Mouse (Mus musculus) leukemia stem cell, adult 10-12 weeks (primary cell): Measurements from ENCODE around the gene Fam229a. TPM values are rescaled to one million over a fixed set of nuclear protein-coding genes. Genes with fewer than 3 reads are reported as not detected.

Source experiments
- polyA plus RNA-seq: library from polyadenylated mRNA; stranded (reverse); fragments of >175 nt; gene quantifications from 2 replicates; pipeline ENCODE4 v1.2.3, GENCODE M21; 2012; ENCODE audit warnings: low replicate concordance

Fam229a gene
- 4.0 and 17.3 TPM in 2 replicates for polyA plus RNA-seq

GRCm38 (mm10) chr4:129490972-129491880, at the start of gene Fam229a, which contains the start of gene Tssk3:
Fam229a (plus strand) TSS chr4:129491190.
Tssk3 (minus strand) TSS chr4:129491022.

GRCm38 (mm10) chr4:129461183-129461960, 29.6 kb upstream of the Fam229a start, which contains the start of gene Bsdc1:
Bsdc1 (plus strand) TSS chr4:129461581.

GRCm38 (mm10) chr4:129513086-129513767, 22.2 kb downstream of the Fam229a start, which contains the start of gene Marcksl1:
Marcksl1 (plus strand) TSS chr4:129513581.

Other genes starting within 250 kb of the Fam229a start
- 12.3 and 25.0 TPM in 2 replicates for gene C77080, start 229.8 kb upstream of the Fam229a start, polyA plus RNA-seq
- not detected in 2 replicates for gene Sync, start 203.6 kb upstream of the Fam229a start, polyA plus RNA-seq
- gene Rbbp4, start 155.8 kb upstream of the Fam229a start, polyA plus RNA-seq: 17.5 and 21.9 TPM in 2 replicates
- 1.3 and 1.9 TPM in 2 replicates for gene Zbtb8os, start 155.5 kb upstream of the Fam229a start, polyA plus RNA-seq
- gene Zbtb8a, start 113.1 kb upstream of the Fam229a start, polyA plus RNA-seq: 1.1 and 2.3 TPM in 2 replicates
- gene Zbtb8b, start 50.3 kb upstream of the Fam229a start, polyA plus RNA-seq: not detected in 2 replicates
- gene Bsdc1, start 29.6 kb upstream of the Fam229a start, polyA plus RNA-seq: 37.4 and 50.9 TPM in 2 replicates
- gene Tssk3, start 168 bp upstream of the Fam229a start, polyA plus RNA-seq: not detected in 2 replicates
- 28.8 and 91.9 TPM in 2 replicates for gene Marcksl1, start 22.4 kb downstream of the Fam229a start, polyA plus RNA-seq
- 26.0 and 75.3 TPM in 2 replicates for gene Hdac1, start 51.5 kb downstream of the Fam229a start, polyA plus RNA-seq
- gene Lck, start 82.5 kb downstream of the Fam229a start, polyA plus RNA-seq: 13.3 and 17.6 TPM in 2 replicates
- gene Fam167b, start 87.4 kb downstream of the Fam229a start, polyA plus RNA-seq: 1.8 and 2.0 TPM in 2 replicates
- 55.8 and 125 TPM in 2 replicates for gene Eif3i, start 109.5 kb downstream of the Fam229a start, polyA plus RNA-seq
- 229 and 293 TPM in 2 replicates for gene Tmem234, start 109.5 kb downstream of the Fam229a start, polyA plus RNA-seq
- gene Dcdc2b, start 123.1 kb downstream of the Fam229a start, polyA plus RNA-seq: 0.60 TPM in 1 of 2 replicates, not detected in the other
- 4.0 and 5.9 TPM in 2 replicates for gene Iqcc, start 127.9 kb downstream of the Fam229a start, polyA plus RNA-seq
- gene Ccdc28b, start 132.8 kb downstream of the Fam229a start, polyA plus RNA-seq: 9.9 and 21.2 TPM in 2 replicates
- gene Txlna, start 149.9 kb downstream of the Fam229a start, polyA plus RNA-seq: 48.8 and 58.1 TPM in 2 replicates
- gene Kpna6, start 181.6 kb downstream of the Fam229a start, polyA plus RNA-seq: 24.0 and 24.3 TPM in 2 replicates
- 43.2 and 83.9 TPM in 2 replicates for gene Tmem39b, start 205.6 kb downstream of the Fam229a start, polyA plus RNA-seq